Mouse (Mus musculus): ENCODE results near the gene Naa38. TPM values are rescaled to one million over a fixed set of nuclear protein-coding genes. Genes with fewer than 3 reads are reported as not detected.

Naa38 gene
- polyA plus RNA-seq, 1 experiment from 2014 or later = 140 TPM

DNA sequence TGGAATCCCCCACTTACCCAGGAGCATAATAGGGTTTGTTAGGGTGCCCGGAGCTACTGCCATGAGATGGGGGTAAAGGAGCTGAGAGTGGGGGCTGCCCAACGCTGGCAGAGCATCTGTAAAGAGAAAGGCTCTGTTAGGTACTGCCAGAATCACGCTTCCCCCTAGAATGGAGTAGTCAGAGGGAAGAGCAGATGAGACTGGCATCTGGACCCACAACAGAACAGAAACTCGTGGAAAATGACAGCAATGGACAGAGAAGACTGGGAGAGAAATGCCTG is 12.4 kb downstream of the Naa38 start:
- no peak for DNase-seq (ENCODE audit: low spot score)
- Histone ChIP-seq H3K9me3 (replicated peaks) (no peaks in the 10 kb centered on the region), H3K27me3 (ENCODE audit: low read depth, poor library complexity, severe bottlenecking) (no peaks in the 10 kb centered on the region), H3K36me3 (peaks cover 70% of the 10 kb centered on the region), H3K27ac (peak overlapping the region; percentile 89; the same call in 1 of the 2 replicates), H3K4me1 (peaks cover 46% of the 10 kb centered on the region), H3K4me3 (peak overlapping the region; percentile 87)
- 88% methylated on average over 4 of the region's 4 CpGs for WGBS

DNA sequence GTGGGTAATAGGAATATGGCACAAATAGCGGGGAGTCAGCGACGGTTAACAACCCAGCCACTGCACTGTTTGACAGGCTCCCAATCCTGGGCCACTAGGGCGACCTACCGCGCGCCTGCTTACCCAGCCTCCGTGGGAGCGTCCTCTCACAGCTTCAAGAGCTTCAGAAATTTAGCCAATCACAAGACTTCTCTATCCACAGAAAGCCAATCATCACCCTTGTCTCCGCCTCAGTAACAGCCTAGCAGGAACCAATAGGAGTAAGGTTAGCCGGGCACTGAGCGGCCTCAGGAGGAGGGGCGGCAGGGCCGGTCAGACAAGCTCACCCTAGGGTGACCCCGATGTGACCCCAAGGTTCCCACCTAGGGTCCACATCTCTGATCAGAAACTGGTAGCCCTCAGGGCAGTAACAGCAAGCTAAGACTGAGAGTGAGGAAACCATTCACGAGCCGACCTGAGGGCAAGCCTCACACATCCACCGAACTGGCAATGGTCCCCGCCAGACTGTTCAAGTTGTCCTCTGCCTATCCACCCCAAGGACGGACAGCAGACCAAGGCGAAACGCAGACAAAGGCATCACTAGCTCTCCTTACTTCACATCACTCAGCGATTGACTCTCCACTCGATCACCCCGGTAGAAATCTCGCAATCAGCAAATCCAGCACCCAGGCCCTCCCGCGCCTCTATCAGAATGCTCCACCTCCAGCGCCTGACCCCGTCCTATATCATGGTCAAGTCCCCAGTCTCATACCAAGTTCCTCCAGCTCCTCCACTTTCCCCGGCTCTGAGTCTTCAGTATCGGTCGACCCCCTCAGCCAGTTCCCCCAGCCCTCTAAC is 13.5 kb downstream of the Naa38 start:
- Histone ChIP-seq H3K27ac (peak overlapping the region; percentile 89), H3K9me3 (replicated peaks) (no peaks in the 10 kb centered on the region), H3K27me3 (ENCODE audit: low read depth, poor library complexity, severe bottlenecking) (no peaks in the 10 kb centered on the region), H3K36me3 (peaks cover 70% of the 10 kb centered on the region), H3K4me1 (peaks cover 57% of the 10 kb centered on the region), H3K4me3 (peak overlapping the region; percentile 87)
- DNase-seq (ENCODE audit: low spot score) = peak; percentile 80
- WGBS = under 1% methylated on average over 33 of the region's 33 CpGs

DNA sequence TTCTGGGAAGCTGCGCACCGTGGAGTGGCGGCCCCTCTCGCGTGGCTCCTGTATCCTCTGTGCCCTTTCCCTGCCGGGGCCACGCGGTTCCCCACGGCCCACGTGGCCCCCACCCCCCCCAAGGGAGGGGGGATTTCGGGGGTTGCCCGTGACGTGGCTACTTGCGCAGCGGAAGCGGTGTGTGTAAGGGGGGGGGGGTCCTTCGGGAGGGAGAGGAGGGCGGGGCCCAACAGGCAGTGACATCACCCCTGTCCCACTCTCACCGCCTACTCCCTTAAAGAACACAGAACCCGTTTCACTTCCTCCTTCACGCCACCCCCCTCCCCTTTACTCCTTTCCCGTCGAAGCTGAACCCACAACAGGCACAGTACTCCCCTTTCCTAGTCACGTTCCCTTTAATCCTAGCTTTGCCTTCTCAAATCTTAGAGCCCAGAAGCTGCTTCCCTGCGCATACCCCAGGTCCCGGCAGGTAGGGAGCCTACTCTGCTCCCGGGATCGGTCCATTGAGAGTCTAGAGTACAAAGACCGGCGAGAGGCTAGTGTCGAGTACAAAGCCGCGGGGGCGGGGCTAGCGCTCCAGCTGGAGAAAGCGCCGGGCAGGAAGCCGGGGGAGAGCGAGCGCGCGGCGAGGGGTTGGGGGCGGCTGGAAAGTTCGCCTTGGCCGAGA is 14.2 kb downstream of the Naa38 start:
- Histone ChIP-seq H3K27me3 (ENCODE audit: low read depth, poor library complexity, severe bottlenecking) (no peaks in the 10 kb centered on the region), H3K36me3 (peaks cover 67% of the 10 kb centered on the region), H3K27ac (peak overlapping the region; percentile 89), H3K4me1 (peaks cover 64% of the 10 kb centered on the region), H3K4me3 (peak overlapping the region; percentile 87), H3K9me3 (replicated peaks) (no peaks in the 10 kb centered on the region)
- under 1% methylated on average over 46 of the region's 46 CpGs for WGBS
- DNase-seq (ENCODE audit: low spot score) = peak; percentile 89

DNA sequence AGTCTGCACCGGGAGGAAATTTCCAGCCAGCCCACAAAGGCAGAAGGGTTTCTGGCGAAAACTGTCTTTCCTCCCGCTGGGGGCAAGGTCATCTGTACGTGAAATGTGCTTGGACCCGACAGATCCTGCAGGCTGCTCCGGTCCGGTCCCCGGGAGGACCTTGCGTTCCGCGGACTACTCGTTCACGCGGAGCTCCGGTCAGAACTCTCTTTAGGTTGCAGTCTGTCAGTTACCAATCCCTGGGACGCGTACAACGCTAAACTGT is 14.7 kb downstream of the Naa38 start:
- Histone ChIP-seq H3K27ac (peak overlapping the region; percentile 89), H3K36me3 (peaks cover 62% of the 10 kb centered on the region), H3K4me3 (peak overlapping the region; percentile 87), H3K27me3 (ENCODE audit: low read depth, poor library complexity, severe bottlenecking) (no peaks in the 10 kb centered on the region), H3K4me1 (peaks cover 67% of the 10 kb centered on the region), H3K9me3 (replicated peaks) (no peaks in the 10 kb centered on the region)
- DNase-seq (ENCODE audit: low spot score) = no peak
- 0% methylated on average over 18 of the region's 18 CpGs for WGBS

DNA sequence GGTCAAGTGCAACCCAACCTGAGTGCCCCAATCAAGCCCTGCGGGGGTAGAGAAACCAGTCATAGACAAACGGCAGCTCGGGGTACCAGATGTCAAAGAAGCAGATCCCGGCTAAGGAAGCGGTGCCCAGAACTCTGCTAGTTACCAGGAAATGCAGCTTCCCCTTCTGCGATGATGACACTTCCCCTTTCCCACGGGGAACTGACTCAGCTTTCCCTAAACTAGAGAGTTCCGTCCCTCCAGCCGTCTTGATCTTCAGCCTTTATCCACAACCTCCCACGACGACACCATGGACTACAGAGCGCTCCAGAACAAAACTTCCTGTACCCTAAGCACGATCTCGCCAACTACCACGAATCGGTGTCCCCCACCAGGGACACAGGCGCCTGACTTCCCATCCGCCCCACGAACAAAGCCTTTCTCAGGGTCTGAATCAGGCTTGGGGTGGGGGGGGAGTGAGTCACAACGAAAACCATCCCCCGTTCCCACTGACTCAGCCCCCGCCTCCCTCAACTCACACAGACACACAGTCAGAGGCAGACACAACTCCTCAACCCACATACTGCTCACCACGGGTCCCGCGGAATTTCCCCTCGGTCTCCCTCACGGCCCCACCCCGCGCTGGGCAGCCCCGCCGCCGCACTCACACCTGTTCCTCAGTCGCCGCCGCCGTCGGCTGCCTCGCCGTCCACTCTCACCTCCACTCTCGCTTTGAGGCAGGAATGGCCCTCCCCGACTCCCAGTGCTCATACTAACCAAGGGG is 15.2 kb downstream of the Naa38 start:
- 1% methylated on average over 41 of the region's 41 CpGs for WGBS
- Histone ChIP-seq H3K4me1 (peaks cover 72% of the 10 kb centered on the region), H3K36me3 (peaks cover 57% of the 10 kb centered on the region), H3K4me3 (peak overlapping the region; percentile 87), H3K27me3 (ENCODE audit: low read depth, poor library complexity, severe bottlenecking) (no peaks in the 10 kb centered on the region), H3K9me3 (replicated peaks) (no peaks in the 10 kb centered on the region), H3K27ac (peak overlapping the region; percentile 89)
- DNase-seq (ENCODE audit: low spot score) = no peak

DNA sequence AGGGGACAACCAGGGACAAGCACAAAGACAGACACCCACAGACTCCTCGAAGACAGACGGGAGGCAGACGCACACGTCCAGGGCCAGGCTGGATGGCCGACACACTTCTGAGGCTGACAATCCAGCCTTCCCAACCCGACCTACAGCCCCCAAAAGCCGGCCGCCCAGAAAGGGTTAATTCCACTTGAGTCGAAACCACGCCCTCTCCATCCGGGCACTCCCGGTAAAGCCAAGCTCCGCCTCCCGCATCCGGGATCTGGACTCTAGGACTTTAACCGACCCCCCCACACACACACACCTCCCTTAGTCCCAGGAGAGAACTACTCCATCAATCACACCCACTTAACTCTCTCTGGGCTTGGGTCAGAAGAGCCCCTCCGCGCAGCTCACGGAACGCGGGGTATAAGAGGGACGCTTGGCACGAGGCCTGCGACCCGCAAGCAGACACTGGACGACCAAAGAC is 15.8 kb downstream of the Naa38 start:
- Histone ChIP-seq H3K27me3 (ENCODE audit: low read depth, poor library complexity, severe bottlenecking) (no peaks in the 10 kb centered on the region), H3K36me3 (peaks cover 51% of the 10 kb centered on the region), H3K4me1 (peaks cover 77% of the 10 kb centered on the region), H3K27ac (peak overlapping the region; percentile 89), H3K9me3 (replicated peaks) (no peaks in the 10 kb centered on the region), H3K4me3 (peak overlapping the region; percentile 87)
- 0% methylated on average over 26 of the region's 26 CpGs for WGBS
- peak; percentile 100 for DNase-seq (ENCODE audit: low spot score)

DNA sequence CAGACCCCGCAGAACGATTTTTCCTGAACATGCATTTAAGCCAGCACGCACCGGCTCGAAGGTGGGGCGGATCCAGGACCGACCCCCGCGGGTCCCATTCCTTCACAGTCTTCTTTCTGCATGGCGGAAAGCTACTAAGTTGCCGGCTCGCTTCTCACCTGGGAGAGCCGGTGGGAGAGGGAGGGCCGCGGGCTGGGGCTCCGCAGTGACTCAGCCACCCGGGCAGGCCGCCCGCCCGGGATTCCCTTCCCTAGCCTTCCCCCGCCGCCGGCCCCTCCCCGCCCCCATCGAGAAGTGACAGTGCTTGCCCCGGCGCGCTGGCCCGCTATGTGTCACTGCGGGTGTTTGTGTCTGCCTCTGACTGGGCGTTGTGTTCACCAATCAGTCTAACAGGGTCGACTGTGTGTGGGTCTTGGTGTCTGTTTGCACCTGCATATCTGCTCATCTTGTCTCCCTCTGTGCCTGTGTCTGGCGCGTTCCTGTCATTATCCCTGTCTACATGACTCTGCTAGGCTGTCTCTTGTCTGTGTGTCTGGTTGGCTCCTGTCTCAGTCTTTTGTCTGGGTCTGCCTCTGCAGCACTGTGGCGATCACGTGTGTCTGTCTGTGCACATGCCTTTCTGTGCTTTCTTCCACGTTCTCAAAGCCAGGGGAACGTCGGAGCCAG is 16.4 kb downstream of the Naa38 start:
- peaks cover 45% of the 10 kb centered on the region for H3K36me3 ChIP-seq

DNA sequence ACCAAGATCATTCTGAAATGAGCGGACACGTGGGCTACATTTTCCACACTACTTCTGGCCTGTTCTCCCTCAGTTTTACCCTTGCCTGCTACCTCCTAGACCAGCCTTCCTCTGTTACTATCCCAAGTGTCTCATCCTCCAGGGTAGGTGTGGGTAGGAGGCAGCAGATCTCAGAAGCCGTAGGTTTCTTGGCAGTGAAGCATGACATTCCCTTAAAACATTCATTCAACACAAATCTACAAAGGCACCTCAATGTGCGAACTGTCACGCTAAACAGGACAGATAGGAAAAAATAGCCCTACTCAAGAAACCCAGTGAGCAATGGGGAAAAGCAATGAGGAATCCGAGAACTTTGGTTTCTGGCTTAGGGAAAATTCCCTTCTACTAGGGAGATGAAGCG is 17.3 kb downstream of the Naa38 start:
- peaks cover 88% of the 10 kb centered on the region for H3K4me1 ChIP-seq
- H3K27ac ChIP-seq = peak overlapping the region; percentile 100; the same call in 1 of the 2 replicates
- H3K36me3 ChIP-seq = peaks cover 36% of the 10 kb centered on the region
- H3K27me3 ChIP-seq (ENCODE audit: low read depth, poor library complexity, severe bottlenecking) = no peaks in the 10 kb centered on the region
- no peaks in the 10 kb centered on the region for H3K9me3 ChIP-seq (replicated peaks)
- H3K4me3 ChIP-seq = peak overlapping the region; percentile 87
- DNase-seq (ENCODE audit: low spot score) = no peak
- WGBS = 69% methylated on average over 7 of the region's 7 CpGs

More for the DNA sequence above, 16.4 kb downstream of the Naa38 start:
- WGBS = 1% methylated on average over 39 of the region's 39 CpGs
- H3K4me1 ChIP-seq = peaks cover 83% of the 10 kb centered on the region
- H3K27ac ChIP-seq = peak overlapping the region; percentile 89
- peak; percentile 72 for DNase-seq (ENCODE audit: low spot score)
- no peaks in the 10 kb centered on the region for H3K27me3 ChIP-seq (ENCODE audit: low read depth, poor library complexity, severe bottlenecking)
- H3K4me3 ChIP-seq = peak overlapping the region; percentile 87
- H3K9me3 ChIP-seq (replicated peaks) = no peaks in the 10 kb centered on the region

DNA sequence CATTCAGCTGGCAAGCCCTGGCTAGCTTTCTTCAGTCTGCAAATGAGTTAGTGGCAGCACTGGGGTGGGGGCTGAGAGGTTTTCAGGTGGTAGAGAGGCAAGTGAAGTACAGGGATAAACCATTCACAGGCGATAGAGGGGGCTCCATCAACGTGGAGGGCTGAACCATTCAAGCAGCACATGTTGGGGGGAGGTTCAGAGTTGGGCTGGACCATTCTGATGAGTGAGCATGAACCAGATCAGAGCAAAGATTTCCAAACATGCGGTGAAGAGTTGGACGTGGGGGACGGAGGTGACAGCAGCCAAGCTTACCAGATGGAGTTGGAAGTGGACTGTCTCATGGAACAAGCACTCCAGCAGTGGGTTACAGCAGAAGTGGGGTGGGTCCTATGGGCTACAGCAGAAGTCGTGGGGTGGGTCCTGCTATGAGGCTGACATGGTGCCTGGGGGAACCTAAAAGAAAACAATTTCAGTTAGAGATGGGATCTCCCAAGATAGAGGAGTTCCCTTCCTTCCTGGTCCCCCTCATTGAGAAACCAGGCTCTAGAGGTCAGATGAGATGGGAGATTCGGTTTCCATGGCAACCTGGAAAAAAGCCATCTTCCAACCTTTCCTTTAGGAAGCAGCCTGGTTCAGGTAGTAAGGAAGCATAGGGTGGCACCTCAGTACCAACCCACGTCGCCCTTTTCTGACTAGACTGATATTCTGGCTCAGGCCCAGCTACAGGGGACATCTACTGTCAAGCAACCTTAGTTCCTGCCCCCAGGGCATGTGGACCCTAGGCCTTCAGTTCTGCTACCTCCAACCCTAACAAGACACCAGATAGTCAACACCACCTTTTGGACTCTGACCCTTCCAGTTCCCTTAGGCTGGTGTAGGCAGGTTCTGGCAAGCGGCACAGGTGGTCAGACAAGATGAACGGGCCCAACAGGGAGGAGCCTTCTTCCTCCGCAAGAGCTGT is 18.2 kb downstream of the Naa38 start, which contains the start of gene Kdm6b:
Gene Kdm6b (minus strand): TSS at position 455 of the 961 bp plus-strand sequence.
- peak; percentile 56 for DNase-seq (ENCODE audit: low spot score)
- Histone ChIP-seq H3K27me3 (ENCODE audit: low read depth, poor library complexity, severe bottlenecking) (no peaks in the 10 kb centered on the region), H3K27ac (peak within 1 kb of the TSS; percentile 100), H3K9me3 (replicated peaks) (no peaks in the 10 kb centered on the region), H3K4me1 (peaks cover 88% of the 10 kb centered on the region), H3K4me3 (peak within 1 kb of the TSS; percentile 87), H3K36me3 (peaks cover 27% of the 10 kb centered on the region)
- WGBS = 42% methylated on average over 12 of the region's 12 CpGs

DNA sequence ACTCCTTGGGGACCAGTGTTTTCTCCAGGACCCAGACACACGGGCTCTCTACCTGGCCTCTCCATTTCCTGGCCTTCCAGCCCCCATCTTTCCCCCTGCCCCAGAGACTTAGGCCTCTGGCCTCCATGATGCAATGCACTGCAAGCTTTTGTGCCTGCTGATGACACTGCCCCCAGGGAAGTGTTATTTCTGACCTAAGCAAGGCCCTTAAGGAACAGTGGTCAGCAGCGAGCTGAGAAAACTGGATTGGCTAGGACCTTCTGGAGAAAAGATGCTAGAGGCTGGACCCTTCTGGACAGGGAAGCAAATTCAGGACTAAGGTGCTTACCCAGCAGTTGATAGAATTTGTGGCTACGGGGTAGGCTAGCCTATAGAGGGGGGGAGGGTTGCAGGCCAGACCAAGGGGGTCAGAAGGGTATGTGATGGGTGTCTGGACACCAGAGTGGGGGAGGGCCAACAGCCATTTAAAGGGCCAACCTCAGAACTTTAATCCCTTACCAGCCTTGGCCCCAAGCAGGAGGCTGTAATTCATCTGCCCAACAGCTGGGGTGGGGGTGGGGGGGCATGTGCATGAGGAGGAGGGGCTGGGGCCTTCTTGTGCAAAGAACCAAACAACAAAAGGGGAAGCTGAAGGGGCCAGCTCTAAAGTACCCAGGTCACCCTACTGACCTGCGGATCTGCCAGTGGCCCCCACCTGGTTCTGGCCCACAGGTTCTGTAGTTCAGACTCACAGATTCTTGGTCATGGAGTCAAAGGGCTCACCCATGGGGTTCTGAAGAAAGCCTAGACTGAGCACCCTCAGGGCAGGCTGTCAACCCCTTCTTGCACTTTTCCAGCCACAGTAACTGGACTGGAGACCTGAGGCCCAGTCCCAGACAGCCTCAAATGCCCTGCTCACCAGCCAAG is 19.4 kb downstream of the Naa38 start:
- Histone ChIP-seq H3K27ac (peak overlapping the region; percentile 100), H3K4me3 (peak overlapping the region; percentile 87), H3K9me3 (replicated peaks) (no peaks in the 10 kb centered on the region), H3K27me3 (ENCODE audit: low read depth, poor library complexity, severe bottlenecking) (no peaks in the 10 kb centered on the region), H3K36me3 (peaks cover 27% of the 10 kb centered on the region), H3K4me1 (peaks cover 90% of the 10 kb centered on the region)
- DNase-seq (ENCODE audit: low spot score) = peak; percentile 72
- WGBS = 5% methylated on average over 4 of the region's 4 CpGs

DNA sequence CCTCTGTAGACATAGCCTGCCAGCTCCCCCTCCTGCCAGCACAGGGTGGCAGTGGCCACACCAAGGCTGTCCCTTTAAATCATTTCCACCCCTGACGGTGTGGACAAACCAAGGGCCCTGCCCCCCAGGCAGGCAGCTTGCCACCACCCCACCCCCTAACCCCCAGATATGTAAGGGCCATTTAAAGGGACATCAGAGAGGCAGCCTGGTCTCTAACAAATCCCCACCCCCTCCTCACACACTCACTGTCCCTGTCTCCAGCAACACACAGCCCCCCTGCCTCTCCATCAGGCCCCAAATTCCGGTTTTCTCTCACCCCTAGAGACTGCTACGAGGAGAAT is 20.0 kb downstream of the Naa38 start:
- Histone ChIP-seq H3K27ac (peak overlapping the region; percentile 100), H3K4me1 (peaks cover 92% of the 10 kb centered on the region), H3K9me3 (replicated peaks) (no peaks in the 10 kb centered on the region), H3K27me3 (ENCODE audit: low read depth, poor library complexity, severe bottlenecking) (no peaks in the 10 kb centered on the region), H3K4me3 (peak overlapping the region; percentile 87), H3K36me3 (peaks cover 27% of the 10 kb centered on the region)
- no peak for DNase-seq (ENCODE audit: low spot score)
- WGBS = 0% methylated on average over 3 of the region's 3 CpGs
